Mouse (Mus musculus): ENCODE data around the gene Fpr2.
"Not testable (repeated sequence)": the region's sequence is repeated elsewhere in the genome, so short reads cannot be mapped to it uniquely, and the experiment has no call there.

Gene Fpr2

GRCm38 (mm10) chr17:17887774-17888248 is at the start of gene Fpr2, which contains the start of gene Fpr3:
Gene Fpr2, plus strand, starts transcription at chr17:17887824.
Gene Fpr3, plus strand, starts transcription at chr17:17887852.
- DNase-seq (ENCODE audit: low read depth) = no peak

DNA sequence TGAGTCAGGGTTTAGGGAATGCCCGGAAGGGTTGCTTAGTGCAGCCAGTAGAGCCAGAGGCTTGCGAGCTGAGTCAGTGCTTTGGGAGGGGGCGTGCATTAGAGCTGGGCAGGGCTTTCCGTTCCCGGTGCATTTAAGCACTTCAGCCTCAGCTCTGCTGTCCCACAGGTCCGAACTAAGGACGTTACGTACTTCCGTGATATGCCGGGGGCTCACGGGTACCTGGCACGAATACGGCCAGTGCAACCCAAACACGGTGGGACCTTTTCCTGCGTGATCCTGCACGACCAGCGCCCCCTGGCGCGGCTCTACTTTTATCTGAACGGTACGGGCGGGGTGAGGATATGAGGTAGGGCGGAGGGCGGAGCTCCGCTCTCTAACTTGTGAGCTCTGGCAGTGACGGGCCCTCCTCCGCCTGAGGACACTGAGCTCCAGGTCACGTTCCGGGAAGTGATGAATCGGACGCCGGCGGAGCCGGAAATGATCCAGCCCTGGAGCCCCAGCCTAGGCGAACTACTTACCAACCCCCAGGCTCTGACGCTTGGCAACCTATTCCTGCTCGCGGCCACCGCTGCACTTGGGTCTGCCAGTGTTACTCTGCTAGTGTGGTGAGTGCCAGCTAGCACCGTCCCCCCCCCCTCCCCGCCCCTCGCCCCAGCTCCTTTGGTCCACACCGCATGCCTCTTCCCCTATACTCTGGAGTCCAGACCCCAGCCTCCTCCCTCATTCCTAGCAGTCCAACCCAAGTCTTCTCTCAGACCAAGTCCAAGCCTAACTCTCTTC is 49.5 kb upstream of the Fpr2 start:
- DNase-seq (ENCODE audit: low read depth) = peak; percentile 91

GRCm38 (mm10) chr17:17839276-17839675 is 48.3 kb upstream of the Fpr2 start:
- no peak for DNase-seq (ENCODE audit: low read depth)

- DNase-seq (ENCODE audit: low read depth) = no peak
These were observed 46.8 kb upstream of the Fpr2 start for GRCm38 (mm10) chr17:17840796-17841195.

DNA sequence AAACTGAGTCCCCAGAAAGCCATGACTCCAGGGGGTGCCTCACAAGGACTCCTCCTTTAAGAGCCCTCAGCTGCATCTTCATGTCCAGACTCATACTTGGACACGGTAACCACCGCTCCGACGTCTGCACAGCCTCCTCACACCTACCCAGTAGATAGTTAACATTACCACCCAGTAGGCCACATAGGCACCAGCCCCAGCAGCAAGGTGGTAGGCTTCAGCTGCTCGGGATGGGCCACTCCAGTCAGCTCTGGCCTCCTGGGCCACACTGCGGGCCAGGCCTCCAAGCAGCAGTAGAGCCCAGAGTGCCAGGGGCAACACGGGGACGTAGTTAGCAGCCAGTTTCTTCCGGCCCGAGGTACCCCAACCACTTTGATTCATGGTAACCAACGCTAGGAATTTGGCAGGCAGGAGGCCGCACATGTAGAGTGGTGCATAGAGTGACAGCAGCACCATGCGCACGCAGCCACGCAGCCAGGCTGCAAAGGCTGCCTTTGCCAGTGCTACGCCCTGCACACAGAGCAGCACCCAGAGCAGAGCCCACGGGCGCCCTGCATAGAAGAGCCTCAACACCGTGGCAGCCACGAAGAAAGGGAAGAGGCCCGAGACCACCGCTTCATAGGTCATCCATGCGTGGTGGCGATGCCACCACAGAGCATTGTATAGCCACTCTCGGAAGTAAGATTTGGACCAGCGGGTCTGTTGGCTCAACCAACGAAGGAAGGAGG is 43.9 kb upstream of the Fpr2 start:
- no peak for DNase-seq (ENCODE audit: low read depth)

DNA sequence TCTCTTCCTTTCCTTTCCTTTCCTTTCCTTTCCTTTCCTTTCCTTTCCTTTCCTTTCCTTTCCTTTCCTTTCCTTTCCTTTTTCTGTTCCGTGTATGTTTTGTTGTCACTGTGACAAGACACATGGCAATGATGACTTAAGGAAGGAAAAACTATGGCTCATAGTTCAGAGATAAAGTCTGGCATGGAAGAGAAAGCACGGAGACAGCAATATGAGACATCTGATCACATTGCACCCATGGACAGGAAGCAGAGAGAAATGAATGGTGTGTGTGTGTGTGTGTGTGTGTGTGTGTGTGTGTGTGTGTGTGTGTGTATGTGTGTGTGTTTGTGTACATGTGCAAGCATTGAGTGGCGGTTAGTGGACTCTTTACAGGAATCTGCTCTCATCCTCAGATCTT is 43.0 kb upstream of the Fpr2 start:
- DNase-seq (ENCODE audit: low read depth) = not testable (repeated sequence)

DNA sequence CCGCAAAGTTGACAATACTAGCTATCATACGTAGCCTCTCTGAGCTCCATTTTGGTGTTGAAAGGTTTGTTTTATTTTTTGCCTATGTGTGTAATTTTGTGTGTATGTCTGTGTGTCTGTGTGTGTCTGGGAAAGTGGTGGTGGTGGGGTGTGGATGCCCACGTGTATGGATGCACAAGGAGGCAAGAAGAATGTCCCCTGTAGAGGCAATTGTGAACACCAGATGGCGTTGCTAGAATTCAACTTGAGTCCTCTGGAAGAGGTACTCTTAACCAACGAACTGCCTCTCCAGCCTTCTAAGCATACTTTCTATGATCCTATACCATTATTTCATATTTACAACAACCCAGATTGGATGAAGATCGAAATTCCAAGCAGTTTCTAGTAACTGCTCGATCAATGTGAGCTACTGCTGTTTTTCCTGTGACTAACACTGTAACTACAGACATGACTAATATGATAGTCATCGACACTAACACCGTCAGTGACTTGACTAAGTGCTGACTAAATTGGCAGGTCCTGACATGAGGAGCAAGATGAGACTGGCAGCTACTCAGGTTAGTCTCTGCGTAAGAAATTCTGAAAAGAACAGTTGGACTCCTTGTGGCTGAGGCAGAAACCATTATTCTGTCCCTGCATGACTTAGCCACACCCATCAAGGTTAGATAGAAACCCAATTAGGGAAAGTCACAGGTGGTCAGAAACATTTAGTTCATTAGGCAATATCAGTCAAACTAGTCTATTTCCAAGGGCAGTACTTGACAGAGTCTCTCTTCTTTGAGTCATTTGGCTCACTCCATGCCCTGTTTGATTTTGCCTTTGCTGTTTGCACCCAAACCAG is 42.2 kb upstream of the Fpr2 start:
- no peak for DNase-seq (ENCODE audit: low read depth)

DNA sequence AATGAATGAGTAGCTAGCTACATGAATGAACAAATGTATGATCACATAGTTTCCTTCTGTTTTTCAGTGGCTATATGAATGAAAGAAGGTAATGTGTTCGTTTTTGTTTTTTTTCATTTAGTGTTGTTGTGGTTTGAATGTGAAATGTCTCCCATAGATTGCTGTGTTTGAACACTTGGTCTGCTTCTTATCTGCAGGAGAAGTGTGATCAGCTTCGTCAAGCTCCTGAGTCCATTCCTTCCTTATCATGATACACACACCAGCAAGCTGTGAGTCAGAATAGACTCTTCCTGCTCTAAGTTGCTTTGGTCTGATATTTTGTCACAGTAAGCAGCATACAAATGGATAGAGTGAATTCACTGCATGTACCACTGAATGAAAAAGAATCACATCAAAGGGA is 38.6 kb upstream of the Fpr2 start:
- no peak for DNase-seq (ENCODE audit: low read depth)

- DNase-seq (ENCODE audit: low read depth) = no peak
These were observed 37.5 kb upstream of the Fpr2 start for GRCm38 (mm10) chr17:17849906-17850712.

GRCm38 (mm10) chr17:17855064-17855838 is 32.4 kb upstream of the Fpr2 start, which contains the start of gene Has1:
Gene Has1, minus strand, starts transcription at chr17:17855205.
- DNase-seq (ENCODE audit: low read depth) = no peak

GRCm38 (mm10) chr17:17856612-17857011 is 31.0 kb upstream of the Fpr2 start:
- DNase-seq (ENCODE audit: low read depth) = no peak

DNA sequence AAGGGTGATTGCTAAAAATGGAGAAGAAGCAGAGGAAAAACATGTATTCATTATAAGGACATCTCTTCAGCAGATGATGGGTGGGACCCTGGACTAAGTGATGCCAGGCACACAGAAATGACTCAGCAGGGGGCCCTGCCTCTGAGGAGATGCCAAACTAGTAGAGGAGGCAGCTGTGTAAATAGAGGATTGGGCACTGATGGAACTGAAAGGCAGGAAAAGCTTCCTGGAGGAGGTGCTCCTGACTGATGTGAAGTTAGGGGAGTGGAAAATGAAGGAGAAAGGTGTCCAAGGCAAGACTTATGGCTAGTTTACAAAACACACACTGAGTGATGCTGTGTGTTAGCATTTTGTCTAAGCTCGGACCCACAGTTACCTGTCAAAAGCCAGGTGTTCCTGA is 30.2 kb upstream of the Fpr2 start:
- DNase-seq (ENCODE audit: low read depth) = no peak

- no peak for DNase-seq (ENCODE audit: low read depth)
These were observed 27.5 kb upstream of the Fpr2 start for GRCm38 (mm10) chr17:17860110-17860509.

DNA sequence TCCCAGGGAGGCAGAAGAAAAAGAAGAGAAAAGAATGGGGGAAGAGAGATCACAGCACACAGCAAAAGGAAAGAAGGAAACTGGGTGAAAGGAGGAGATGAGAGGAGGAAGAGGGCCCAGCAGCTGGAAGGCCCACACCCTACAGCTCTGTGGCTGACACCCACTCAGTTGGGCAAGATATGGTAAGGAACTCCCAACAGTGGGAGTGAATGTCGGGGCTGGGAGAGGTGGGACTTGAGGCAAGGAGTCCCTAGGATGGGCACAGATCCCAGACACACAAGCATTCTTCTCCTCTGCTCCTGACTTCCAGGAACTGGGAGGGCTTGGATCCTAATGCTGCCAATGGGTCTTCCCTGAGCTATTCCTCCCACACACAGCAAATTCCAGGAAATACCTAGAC is 25.3 kb upstream of the Fpr2 start:
- DNase-seq (ENCODE audit: low read depth) = no peak

GRCm38 (mm10) chr17:17865168-17865567 is 22.5 kb upstream of the Fpr2 start:
- no peak for DNase-seq (ENCODE audit: low read depth)

DNA sequence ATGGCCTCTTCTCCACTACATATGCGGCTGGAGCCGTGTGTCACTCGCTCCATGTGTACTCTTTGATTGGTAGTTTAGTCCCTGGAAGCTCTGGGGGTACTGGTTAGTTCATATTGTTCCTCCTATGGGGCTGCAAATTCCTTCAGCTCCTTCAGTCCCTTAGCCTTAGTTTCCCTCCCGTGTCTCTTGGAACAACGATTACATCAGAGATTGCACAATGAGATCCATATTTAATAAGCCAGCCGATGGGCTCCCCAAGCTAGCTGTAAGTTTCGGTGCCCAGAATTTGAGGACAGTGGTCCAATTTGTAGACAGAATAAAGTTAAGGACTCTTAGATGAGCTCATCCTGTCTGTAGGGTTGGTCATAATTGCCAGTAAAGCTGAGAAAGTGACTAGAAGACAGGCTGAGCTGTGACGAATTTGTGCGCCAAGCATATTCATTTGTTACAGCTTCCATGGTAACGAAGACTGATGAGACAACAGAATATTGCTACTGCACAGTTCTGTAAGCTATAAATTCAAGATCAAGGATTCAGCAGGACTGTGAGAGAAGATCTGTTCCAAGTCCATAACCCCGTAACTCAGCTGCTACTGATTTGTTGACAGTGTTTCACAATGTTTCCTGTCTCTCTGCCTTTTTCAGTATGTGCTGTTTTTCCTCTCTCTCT is 20.7 kb upstream of the Fpr2 start:
- no peak for DNase-seq (ENCODE audit: low read depth)

DNA sequence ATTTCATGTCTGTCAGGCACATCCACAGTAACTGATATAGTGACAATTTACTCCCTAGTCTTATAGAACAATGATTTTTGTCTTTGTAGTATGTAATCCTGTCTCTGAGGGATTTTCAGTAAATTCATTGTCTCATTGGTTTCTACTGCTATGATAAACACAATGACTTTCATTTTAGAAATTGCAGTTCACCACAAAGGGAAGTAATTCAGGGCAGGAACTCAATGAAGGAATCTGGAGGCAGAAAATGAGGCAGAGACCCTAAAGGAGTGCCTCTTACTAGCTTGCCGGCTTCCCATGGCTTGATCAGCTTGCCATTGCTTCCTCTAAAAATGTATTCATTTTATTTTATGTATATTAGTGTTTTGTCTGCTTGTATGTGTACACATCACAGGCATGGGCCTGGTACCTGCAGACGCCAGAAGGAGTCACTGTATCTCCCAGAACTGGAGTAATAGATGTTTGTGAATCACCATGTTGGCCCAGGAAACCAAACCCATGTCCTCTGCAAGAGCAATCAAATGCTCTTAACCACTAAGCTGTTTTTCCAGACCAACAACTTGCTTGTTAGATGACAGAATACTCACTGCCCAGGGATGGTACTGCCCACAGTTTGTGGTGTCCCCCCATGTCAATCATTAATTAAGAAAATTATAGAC is 16.6 kb upstream of the Fpr2 start:
- no peak for DNase-seq (ENCODE audit: low read depth)

DNA sequence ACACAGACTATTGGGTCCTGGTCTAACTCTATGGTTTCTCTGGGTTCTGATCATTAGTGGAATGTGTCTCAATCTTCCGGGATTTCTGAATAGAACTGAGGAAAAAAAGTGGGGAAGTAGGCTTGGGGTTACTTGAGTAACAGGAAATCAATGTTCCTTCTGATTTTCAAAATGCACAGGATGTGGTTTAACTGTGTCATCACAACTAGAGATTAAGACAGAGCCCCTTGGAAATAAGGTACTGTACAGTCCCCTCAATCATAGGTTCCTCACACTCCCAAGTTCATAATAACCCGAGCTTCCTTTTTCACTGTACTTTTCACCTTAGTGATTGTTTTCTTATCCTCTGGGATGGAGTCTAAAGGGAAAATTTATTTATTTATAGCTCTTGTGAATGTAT is 15.9 kb upstream of the Fpr2 start:
- no peak for DNase-seq (ENCODE audit: low read depth)

- no peak for DNase-seq (ENCODE audit: low read depth)
These were observed 8.3 kb upstream of the Fpr2 start for GRCm38 (mm10) chr17:17879347-17879746.

GRCm38 (mm10) chr17:17882672-17883071 is 5.0 kb upstream of the Fpr2 start:
- DNase-seq (ENCODE audit: low read depth) = no peak
